Mouse (Mus musculus) brown adipose tissue, adult 24 weeks (tissue): ENCODE measurements around the gene Paxbp1. TPM values are rescaled to one million over a fixed set of nuclear protein-coding genes. Genes with fewer than 3 reads are reported as not detected.

Source experiments
- H3K27ac ChIP-seq: fragments of 200-500 bp; replicated peaks from 2 replicates; pipeline ENCODE4 v1.5.1; 2012; ENCODE audit warnings: low read depth, mild to moderate bottlenecking, low read length
- H3K4me1 ChIP-seq: fragments of 200-500 bp; 2 replicates; pipeline ENCODE4 v1.6.1; 2012; ENCODE audit warnings: low read length, mixed read lengths; ENCODE audit not compliant: control insufficient read depth, insufficient read depth, insufficient read length
- H3K4me3 ChIP-seq: fragments of 200-500 bp; 2 replicates; pipeline ENCODE4 v1.5.1; 2012; ENCODE audit warnings: low read depth, mild to moderate bottlenecking, low read length, moderate library complexity; ENCODE audit not compliant: insufficient read depth
- polyA plus RNA-seq: library from polyadenylated mRNA; stranded (reverse); fragments of >200 nt; gene quantifications from 2 replicates; pipeline ENCODE4 v1.2.4, GENCODE M21; 2012; ENCODE audit not compliant: missing spikeins, insufficient read depth, insufficient read length

Paxbp1 gene
- polyA plus RNA-seq, 1 experiment, result 13.5 TPM

DNA sequence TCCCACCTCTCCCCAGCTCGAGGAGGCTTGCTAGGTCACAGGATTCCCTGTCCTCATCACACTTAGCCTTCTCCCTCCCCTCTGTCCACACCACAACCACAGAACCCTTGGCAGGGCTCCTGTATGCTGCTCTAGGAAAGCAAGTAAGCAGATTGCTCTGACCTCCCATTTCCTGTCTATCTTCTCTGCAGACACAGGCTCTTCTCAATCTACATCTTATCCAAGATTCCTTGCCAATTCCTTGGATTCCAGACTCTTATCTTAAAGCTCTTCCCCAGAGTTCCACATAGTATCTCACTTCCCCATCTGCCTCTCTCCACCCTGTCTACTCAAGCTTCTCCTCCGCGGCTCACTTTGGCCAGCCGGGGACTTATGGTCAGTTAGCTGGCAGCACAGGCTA lies 49.3 kb downstream of the Paxbp1 start:
- Histone ChIP-seq H3K27ac (peak overlapping the region; percentile 46), H3K4me1 (peaks cover 5% of the 10 kb centered on the region), H3K4me3 (no peak overlapping the region)

DNA sequence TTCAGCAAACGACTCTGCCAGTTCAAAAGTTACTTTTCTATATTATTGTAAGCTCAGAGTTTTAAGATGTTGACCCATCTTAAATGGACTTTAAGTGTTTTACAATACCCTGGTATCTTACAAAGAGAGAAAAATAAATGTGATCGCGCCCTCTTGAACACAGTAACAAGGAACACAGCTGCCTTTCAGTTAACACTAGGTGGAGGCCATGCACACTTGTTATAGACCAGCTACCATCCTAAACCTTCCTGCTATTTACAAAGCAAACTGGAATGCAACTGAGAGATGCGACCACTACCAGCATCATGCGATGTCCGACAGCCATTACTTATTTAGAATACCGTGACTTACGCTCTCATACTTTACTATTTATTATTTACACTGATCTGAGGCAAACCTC lies 55.2 kb downstream of the Paxbp1 start:
- Histone ChIP-seq H3K27ac (no peak overlapping the region), H3K4me1 (no peaks in the 10 kb centered on the region), H3K4me3 (no peak overlapping the region)

DNA sequence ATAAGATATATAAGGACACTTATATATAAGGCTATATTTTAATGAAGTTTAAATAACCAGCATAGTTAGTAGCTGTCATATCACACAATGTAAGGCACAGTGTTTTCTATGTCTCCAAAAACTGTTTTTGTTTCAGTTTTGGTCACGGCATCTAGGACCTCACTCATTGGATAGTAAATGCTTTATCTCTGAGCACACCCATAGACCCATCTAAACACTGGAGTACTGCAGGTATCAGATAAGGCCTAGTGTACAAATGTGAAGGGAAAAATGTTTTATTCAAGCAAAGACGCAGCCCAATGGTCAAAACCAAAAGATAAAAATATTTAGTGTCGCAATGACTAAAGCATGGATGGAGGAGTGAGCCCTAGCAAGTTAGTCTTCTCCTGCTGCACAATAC lies 55.7 kb downstream of the Paxbp1 start:
- H3K4me1 ChIP-seq, result no peaks in the 10 kb centered on the region
- H3K27ac ChIP-seq, result no peak overlapping the region
- no peak overlapping the region for H3K4me3 ChIP-seq

- Histone ChIP-seq H3K4me1 (no peaks in the 10 kb centered on the region), H3K4me3 (no peak overlapping the region), H3K27ac (no peak overlapping the region)
Observed at GRCm38 (mm10) chr16:90988039-90988438, 56.3 kb downstream of the Paxbp1 start.

DNA sequence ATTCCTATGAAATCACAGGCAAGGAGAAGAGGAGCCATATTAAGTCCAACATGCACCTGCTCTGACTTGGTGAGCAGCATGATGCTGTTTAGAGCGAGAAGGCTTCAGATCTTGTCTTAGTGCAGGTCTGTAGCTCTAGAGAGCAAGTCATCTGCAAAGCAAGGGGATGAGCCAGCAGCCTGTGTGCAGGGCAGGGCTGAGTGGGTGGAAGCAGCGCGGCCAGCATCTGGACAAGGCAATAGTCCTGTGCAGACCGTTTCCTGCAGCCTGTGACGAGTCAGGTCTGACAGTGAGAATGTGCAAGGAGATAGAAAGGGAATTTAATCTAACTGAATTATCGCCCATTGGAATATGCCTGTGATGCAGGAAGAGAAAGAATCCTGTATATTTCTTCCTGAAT lies 73.3 kb downstream of the Paxbp1 start:
- no peak overlapping the region for H3K4me3 ChIP-seq
- no peaks in the 10 kb centered on the region for H3K4me1 ChIP-seq
- H3K27ac ChIP-seq, result no peak overlapping the region

DNA sequence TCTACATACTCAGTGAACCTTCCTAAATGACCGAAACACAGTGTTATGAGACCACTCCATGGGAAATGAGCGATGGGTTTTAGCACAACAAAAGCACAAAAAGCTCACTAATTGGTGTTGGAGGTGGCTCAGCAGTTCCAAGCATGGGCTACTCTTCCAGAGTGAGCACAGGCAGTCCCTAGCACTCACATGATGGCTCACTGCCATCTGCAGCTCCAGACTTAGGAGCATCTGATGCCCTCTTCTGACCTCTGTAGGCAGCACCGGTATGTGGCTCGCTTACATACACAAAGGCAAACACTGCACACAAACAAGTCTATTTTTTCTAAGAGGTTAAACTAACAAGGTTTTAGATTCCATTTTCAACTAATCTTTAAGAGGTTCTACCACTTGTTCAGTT lies 78.1 kb downstream of the Paxbp1 start:
- no peak overlapping the region for H3K4me3 ChIP-seq
- H3K4me1 ChIP-seq, result no peaks in the 10 kb centered on the region
- H3K27ac ChIP-seq, result no peak overlapping the region

- H3K4me3 ChIP-seq, result no peak overlapping the region
- no peaks in the 10 kb centered on the region for H3K4me1 ChIP-seq
- H3K27ac ChIP-seq, result no peak overlapping the region
Observed at GRCm38 (mm10) chr16:90964302-90964701, 80.0 kb downstream of the Paxbp1 start.

Other genes with a start within 250 kb of the Paxbp1 start
- 6.2 and 7.5 TPM in 2 replicates for gene Urb1, start 234.1 kb downstream of the Paxbp1 start, polyA plus RNA-seq
- 0.58 and 1.8 TPM in 2 replicates for gene Eva1c, start 217.8 kb downstream of the Paxbp1 start, polyA plus RNA-seq
- 41.8 and 45.0 TPM in 2 replicates for gene Cfap298, start 109.4 kb downstream of the Paxbp1 start, polyA plus RNA-seq
- gene Synj1, start 33.2 kb downstream of the Paxbp1 start, polyA plus RNA-seq, result 9.6 and 11.7 TPM in 2 replicates
- gene 4932438H23Rik, start 50.6 kb upstream of the Paxbp1 start, polyA plus RNA-seq, result not detected in 2 replicates
- gene Olig2, start 180.9 kb upstream of the Paxbp1 start, polyA plus RNA-seq, result not detected in 2 replicates
- gene Olig1, start 225.2 kb upstream of the Paxbp1 start, polyA plus RNA-seq, result 0.63 and 2.3 TPM in 2 replicates